Mouse (Mus musculus) layer of hippocampus, postnatal 10 days (tissue): Measurements from ENCODE around the gene Dok1. TPM values are rescaled to one million over a fixed set of nuclear protein-coding genes. Genes with fewer than 3 reads are reported as not detected.

Experiments
- DNase-seq, 2 experiments: peaks; one replicate each; pipeline ENCODE4 v3.0.0; 2021; ENCODE audit warnings: low spot score in 2 of 2
- total RNA-seq, 2 experiments: library from RNA; stranded (reverse); gene quantifications; 2 replicates each; pipeline ENCODE4 v1.2.3; 2021

Gene Dok1
- total RNA-seq, 2 experiments from 2014 or later, result 1.6 to 2.4 TPM

DNA sequence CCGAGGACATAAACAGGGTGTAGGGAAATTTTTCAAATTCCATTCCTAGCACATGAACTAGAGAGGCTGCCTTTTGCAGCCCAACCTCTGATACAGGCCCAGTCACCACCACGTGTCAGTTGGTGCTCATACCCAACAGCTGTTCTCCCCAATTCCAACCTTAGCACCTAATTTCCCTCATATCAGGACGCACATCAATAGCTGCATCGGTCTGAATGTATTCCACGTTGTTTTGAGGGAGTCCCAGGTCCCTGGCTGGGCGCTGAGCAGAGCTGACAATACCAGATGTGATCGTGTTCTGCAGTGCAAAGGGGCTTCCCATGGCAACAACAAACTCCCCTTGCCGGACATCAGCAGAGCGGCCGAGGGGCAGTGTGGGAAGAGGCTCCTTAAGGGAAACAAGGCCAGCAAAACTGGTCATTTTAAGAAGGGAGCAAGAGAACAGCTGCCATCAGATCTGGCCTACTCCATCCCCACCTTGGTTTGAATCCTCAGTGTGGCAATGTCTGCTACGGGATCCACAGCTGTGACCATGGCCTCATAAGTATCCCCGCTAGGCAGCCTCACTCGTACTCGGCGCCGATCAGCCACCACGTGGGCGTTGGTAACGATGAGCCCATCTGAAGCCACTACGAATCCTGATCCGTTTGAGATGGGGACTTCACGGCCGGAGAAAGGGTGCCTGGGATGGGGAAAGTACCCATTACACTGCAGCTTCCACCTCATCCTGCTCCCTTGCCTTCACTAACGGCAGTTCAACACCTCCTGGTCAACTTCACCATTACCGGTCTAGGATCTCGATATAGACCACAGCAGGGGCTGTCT is 20.1 kb upstream of the Dok1 start:
- peak in 1 of 2 experiments; percentile 52 for DNase-seq

DNA sequence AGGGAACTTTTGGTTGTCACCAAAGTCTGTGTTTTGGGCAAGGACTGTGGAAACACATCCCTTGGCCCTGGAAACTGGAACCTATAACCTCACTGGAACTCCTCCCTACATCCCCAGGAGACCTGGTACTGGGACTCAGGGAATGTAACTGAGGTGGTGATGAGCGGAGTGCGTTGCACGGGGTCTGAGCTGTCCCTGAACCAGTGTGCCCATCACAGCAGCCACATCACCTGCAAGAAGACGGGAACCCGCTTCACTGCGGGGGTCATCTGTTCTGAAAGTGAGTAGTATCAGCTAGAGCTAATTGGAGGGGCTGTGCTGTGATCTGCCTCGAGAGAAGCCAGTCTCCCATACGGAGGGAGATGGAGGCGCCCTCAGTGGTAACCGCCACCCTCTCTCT is 16.1 kb upstream of the Dok1 start:
- DNase-seq, result no peak

DNA sequence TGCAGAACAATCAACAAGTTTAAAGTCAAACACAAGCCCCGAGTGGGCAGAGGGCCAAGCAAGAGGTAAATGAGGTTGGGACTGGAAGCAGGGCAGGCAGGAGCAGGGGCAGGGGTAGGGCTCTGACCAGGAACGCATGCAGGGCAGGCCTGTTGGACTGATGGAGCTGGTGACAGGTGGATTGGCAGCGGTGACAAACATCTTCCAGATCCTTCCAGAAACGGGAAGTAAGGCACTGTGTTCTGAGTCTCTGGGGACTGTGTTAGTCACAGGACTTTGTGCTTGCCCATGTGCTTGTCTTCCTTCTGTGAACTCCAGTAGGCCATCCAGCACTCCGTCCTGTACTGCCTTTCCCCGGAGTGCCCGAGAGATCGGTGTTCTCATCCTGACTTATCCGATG is 11.5 kb upstream of the Dok1 start:
- no peak for DNase-seq

DNA sequence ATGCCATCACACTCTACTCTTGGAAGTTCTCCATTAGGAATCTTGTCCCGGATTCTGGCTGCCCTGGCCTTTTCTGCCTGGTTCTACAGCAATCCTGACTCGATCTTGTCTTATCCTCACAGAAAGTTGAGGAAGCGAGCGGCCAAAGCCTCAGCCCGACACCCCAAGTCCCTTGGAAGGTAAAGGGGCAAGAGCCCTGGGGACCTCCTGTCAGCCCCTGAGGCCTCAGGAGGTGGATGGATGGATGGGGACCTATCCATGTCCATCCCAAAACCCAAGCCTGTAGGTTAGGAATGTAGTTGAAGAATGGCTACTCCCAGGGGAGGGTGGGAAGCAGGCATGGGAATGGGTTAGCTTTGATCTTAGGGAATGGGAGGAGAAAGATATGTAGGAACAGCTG is 10.7 kb upstream of the Dok1 start:
- no peak for DNase-seq

DNA sequence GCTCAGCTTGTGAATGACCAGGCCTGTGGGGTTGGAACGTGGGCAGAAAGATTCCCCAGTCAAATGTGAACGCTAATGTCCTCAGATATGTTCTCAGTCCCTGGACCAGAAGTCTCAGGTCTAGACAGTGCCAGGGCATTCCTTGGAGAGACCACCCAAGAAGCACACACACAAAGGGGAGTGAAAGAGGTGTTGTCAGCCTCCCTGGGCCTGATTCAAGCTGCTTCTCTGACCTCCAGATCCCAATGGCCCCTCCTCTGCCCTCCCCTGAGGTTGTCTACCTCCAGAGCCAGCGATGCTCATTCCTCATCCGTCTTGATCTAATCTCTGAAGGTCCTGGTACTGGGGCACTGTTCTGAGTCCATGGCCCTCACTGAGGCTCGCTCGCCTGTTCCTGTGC is 10.3 kb upstream of the Dok1 start:
- DNase-seq, result no peak

DNA sequence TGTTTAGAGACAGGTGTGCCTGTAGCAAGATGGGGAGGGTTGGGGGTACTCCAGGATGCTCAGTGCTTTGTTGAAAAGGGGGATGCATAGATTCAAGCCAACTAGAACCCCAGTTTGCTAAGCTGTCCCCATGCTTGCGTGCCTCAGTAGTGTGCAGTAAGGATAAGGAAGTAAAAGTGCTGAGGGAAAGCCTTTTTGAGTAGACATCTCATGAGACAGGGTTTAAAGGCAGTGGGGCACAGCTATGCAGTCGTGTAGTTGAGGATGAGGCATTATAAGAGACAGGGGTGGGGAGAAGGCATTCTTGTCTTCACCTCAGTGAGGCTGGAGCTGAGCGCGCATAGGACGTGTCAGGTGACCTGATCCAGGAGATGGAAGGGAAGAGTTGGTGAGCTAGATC is 7.3 kb upstream of the Dok1 start:
- DNase-seq, result no peak

DNA sequence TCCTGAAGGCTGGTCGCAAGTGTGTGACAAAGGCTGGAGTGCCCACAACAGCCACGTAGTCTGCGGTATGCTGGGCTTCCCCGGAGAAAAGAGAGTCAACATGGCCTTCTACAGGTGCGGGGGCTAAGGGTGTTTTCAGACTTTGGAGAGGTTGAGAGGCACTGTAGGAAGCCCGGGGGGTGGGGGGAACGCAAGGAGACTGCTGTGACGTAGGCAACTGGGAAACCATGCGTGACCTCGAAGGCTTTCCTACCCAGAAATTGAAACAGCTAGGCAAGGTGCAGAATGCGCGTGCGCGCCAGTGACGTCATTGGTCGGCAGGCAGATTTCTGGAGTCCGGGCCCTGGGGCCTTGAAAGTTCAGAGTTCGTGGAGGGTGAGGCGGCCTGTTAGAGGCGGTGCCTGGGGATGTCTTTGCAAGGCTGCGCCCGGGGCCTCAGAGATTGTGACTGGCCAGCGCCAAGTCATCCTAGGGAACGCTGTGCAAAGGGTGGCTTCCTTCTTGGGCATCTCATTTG is 5.3 kb upstream of the Dok1 start:
- DNase-seq, result peak; percentile 89 to 90

DNA sequence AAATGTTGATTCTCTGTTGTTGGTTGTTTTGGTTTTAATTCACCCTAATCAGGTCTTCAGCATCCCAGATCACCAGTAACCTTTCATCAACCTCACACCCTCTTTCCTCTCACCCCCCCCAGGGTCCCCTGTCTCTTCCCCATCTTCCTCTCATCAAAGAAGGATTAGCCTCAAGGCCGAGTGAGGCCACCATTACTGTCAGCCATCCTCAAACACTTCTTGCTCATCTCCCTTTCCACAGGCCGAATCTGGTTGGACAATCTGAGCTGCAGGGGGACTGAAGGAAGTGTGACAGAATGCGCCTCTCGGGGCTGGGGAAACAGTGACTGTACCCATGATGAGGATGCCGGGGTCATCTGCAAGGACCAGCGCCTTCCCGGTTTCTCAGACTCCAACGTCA is 3.9 kb upstream of the Dok1 start:
- no peak for DNase-seq

DNA sequence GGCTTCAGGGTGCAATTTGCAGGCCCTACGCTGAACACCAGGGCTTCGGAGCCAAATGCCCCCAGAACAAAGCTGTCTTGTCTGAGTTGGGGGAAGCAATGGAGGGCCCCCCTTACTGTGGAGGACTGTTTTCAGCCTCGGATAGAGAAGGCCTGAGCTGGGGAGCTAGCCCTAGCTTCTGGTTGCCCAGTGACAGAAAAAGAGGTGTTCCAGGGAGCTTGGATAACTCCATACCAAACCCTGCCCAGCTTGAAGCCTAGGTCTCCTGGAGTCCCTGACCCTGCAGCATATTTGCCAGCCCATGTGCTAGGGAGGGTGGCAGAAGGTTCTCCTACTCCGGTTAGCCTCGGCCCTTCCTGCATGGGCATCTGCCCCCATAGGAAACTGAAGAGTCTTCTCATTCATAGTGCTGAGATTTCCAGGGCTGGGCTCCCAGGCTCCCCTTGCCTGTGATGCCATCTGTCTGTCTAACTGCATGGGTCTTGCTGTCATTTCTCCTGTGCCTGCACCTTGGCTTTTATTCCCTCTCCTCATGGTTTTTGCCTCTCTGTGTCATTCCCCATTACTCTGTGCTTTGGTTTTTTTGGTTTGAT is 1.3 kb upstream of the Dok1 start:
- no peak for DNase-seq

DNA sequence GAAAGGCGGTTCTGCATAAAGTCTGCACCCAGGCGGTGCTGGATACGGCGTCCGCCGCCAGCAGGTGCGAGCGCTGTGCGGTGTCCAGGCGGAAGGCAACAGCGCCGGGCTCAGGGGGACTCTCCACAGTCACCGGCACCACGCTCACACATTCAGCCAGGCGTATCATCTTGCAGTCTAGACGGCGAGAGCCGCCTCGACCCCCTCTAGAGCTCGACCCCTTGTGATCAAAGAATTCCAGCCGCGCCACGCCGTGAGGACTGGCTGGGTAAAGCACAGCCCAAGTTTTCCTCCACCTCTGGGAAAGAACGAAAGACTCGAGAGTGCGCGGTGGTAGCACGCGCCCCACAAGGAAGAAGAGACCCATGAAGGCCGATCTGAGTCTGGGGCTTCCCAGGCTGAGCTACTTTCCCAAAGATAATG is 491 bp downstream of the Dok1 start:
- no peak for DNase-seq

DNA sequence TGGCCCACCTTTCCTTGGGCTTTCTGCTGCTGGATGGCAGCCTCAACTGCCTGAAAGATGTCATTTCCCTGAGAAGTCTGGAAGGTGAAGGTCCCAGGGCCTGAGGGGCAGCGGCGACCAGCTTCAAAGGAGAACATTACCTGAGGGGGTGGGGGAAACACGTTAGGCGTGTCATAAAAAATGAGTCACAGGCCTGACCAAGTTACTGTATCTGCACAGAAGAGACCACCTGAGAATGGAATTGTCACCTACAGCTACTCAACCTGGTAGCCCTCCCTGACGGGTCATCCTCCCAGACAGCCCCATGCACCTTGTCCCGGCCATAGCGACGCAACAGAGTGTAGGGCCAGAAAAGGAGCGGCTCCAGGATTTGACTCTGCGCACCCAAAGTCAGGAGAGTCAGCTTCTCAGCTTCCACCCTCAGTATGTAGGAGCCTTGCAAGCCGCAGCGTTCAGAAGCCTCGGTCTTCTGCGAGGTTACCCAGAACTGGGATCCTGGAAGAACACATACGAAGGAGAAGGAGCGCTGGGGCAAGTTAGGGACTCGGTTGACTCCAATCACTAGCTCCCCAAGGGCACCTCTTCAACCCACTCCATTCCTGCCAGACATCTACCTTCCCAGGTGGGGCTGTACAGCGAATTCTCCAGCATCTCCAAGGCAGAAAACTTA is 1.2 kb downstream of the Dok1 start:
- no peak for DNase-seq

DNA sequence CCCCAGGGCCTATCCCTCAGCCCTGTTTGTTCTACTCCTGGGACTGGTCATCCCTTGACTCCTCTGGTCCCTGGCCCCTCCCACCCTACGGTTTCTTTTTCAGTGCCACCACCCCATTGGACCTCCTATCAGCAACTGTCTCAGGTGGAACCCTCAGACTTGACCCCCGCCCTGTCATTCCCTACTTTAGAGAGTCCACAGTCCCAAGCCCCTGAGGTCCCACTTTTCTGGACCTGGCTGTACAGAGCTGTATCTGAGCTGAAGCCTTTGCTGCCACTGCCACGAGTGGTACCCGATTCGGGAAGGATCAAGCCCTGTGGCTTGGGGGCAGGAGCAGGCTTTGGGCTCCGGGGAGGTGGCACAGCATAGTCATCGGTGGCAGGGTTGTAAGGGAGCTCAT is 2.2 kb downstream of the Dok1 start:
- DNase-seq, result no peak

DNA sequence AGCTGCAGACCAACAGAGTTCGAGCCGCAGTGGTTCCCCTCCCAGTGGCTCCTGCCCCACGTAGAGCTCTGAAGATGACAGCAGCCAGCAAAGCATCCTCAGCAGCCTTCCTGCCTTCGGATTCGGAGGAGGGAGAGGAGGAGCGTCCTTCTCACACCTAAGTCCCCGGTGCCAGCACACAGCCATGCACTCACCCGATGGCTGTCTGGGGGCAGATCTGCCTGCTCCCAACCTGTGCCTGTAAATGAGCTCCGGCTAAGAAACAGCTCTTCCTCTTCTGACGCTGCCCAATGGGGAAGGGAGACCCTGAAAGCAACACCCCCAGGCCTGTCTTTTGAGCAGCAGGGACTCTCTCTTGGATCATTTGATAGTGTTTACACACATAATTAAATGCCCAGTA is 3.5 kb downstream of the Dok1 start:
- DNase-seq, result no peak

DNA sequence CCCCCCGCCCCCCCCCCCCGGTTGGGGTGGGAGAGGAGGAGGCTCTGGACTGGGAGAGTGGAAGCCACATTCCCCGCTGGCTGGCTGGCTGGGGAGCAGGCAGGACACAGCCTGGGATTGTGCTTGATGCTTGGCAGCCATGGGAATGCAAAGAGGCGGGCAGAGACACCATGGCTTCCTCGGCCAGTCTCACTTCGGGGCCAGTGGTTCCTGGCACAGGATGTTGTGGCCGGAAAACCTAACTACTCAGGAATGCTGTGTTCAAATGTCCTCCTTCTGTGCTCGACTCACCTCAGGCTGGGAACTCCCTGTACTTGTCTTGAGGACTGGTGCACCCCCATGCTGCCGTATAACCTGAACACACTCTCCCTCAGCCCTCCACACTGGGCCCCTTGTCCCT is 5.6 kb downstream of the Dok1 start:
- DNase-seq, result no peak

DNA sequence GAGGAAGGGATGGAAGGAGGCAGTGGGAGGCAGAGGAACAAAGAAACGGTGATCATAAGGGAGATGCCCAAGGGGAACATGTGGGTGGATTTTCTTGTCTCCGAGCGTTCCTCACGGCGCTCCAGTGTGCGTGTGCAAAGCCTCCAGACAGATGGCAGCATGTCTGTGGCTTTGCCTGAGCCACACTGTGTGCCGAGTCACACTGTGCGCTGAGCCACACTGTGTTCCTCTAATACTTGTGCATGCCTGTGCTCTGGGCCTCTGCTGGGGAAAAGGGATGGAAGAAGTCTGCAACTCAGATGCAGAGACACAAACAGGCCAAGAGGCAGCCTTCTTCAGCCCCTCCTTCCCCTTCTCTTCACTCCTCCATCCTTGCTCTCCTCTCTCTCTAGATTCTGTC is 6.0 kb downstream of the Dok1 start:
- no peak for DNase-seq

DNA sequence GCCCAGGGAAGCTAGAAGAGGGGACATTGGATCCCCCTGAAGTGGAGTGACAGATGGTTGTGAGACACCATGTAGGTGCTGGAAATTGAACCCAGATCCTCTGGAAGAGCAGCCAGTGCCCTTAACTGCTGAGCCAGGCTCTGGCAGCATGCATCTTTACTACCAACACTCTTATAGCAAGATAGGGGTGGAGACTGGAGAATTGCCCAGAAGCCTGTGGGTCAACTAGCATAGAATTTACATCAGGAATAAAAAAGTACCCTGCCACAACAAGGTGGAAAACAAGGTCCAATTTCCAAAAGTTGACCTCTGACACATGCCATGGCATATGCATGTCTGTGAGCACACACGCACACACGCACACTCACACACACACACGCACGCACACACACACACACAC is 8.1 kb downstream of the Dok1 start:
- DNase-seq, result no peak

DNA sequence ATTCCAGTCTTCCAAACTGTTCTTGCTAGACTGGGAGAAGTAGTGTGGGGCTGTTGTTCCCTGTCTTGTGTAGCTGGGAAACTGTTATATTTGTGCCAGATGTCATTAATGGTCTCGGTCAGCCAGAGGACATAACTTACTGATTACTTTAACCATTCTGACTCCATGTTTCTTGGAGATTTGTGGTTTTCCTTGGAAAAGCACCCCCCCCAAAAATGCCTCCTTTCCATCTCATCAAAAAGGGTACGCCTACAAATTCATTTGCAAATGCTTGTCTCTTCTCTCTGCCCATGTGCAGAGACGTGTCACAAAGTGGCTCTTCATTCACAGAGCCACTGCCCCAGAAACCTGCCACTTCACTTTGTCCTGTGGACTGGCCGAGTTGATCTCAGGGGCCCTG is 8.8 kb downstream of the Dok1 start:
- DNase-seq, result no peak

DNA sequence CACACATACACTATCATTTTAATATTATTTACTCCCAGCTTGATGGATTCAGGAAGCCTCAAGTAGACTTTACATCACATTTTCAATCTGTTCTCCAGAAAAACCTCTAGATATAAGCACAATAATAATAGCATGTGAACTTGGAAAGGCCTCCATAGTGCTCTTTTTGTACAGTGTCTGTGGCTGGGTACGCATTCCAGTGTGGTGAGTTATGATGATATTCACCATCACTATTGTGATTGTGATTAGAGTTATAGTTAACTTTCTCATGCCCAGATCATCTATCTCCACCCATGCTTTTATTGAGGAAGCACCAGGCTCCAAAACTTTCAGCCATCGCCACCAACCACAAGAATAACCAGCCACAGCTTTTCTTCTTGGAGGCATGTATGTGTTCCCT is 9.5 kb downstream of the Dok1 start:
- no peak for DNase-seq

DNA sequence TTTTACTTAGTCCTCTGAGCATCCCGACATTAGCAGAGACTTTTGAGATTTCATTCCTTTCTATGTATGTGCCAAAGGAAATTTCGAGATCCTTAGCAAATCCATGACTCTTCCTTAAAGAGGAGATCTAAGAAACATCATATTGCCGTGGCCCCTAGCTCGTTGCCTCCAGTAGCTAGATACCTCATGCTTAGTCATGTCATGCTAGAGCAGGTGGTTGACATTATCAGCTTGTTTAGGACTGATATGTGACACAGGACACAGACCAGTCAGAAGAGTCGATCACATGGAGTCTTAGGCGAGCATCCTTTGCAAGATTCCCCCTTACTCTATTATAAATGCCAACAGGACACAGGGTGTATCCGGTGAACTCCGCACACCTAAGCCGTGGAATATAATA is 10.3 kb downstream of the Dok1 start:
- no peak for DNase-seq

DNA sequence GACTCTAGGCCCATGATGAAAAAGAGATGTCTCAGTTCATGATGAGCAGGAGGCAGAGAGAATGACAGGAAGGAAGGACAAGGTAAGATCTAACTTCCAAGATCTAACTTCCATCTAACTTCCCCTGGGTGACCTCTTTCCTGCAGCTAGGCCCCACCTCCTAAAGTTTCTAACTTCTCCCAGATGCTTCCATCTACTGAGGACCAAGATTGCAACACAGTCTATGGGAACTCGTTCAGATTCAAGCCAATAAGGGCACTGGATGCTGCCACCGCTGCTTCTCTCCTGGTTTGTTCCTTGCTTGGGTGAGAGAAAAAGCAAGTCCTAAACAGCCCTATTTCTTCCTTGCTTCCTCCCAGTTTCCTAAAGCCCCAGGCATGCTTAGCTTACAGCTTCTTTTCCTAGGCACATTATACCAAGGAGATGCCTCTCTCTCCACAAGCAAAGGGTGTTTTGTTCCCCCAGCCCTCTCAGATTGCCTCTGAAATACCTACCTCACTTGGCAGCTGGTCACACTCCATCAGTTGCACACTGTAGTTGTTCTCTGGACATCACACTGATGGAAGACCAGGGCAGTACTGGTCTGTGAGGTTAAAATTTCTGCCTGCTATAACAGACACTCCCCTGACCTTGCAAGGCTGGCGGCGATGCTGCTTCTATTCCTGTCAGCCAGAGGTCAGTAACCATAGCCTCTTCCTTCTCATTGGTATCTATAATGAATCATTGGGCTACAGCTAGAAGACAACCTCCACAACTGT is 12.3 kb downstream of the Dok1 start:
- no peak for DNase-seq

DNA sequence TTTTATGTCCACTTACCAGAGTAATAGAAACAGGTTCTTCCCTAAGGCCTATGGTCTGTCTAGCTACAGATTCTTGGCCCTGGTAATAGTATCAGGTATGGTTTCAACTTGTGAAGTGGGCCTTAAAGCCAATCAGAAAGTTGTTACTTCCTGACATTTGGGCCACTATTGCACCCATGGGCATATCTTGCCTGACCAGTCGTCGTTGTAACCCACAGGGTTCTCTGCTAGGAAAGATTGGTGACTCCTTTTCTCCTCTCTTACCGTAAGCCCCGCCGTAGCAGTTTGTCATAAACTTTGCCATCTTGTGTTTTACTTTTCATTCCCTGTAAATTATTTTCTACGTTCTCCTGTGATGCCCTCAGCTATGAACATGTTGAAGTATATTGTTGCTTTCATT is 13.2 kb downstream of the Dok1 start:
- DNase-seq, result no peak

DNA sequence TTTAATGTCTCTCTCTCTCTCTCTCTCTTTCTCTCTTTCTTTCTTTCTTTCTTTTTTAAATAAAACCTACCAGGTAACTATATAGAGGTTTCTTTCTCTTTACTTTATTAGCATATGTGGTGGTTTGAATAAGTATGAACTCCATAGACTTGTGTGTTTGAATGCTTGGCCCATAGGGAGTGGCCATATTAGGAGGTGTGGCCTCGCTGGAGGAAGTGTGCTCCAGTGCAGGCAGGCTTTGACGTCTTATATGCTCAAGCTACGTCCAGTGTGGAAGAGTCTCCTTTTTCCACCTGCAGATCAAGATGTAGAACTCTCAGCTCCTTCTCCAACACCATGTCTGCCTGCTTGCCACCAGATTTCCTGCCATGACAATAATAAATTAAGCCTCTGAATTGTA is 14.2 kb downstream of the Dok1 start:
- no peak for DNase-seq
